Mouse (Mus musculus): ENCODE results near the gene Tom1.

DNA sequence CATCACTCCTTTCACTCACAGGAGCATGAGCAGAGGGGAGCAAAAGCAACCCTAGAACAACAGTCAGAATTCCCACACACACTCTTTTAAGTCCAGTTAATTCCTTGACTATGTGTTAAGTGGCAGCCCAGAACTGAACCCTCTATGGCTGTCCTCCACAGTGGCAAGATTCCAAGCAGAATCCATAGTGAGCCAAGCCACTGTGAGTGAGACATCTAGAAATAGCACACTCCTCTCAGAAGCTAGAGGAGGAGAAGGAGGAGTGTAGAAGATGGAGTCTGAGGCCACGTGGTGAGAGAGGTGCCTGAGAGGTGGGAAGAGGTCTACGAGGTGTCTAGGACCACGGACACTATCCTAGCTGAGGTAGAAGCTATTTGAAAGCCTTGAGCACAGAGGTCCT, 31.3 kb downstream of the Tom1 start:
- TF ChIP-seq CTCF (IDR thresholded peaks at IDR 0.05; ENCODE audit: low read depth, low read length) (no peak), POLR2A (IDR thresholded peaks at IDR 0.05; ENCODE audit: extremely low read depth, insufficient read depth, low read length) (no peak)

Data from liver, adult 2 months (tissue).